Mouse (Mus musculus) bone marrow, adult 2 months (tissue): ENCODE data around the gene Prr29.

Experiments used
- CTCF ChIP-seq: fragments of 200-500 bp; IDR thresholded peaks from 2 replicates; pipeline ENCODE4 v1.5.1; 2011; ENCODE audit warnings: low read length, control low read depth; ENCODE audit not compliant: control insufficient read depth, insufficient read depth
- POLR2A ChIP-seq: fragments of 200-500 bp; IDR thresholded peaks from 2 replicates; pipeline ENCODE4 v1.6.1; 2011; ENCODE audit warnings: low read depth, mild to moderate bottlenecking, control low read depth, low read length, borderline replicate concordance; ENCODE audit not compliant: control insufficient read depth

- TF ChIP-seq CTCF: no peak
- no peak for TF ChIP-seq POLR2A
These were observed 54.2 kb downstream of the Prr29 start for GRCm38 (mm10) chr11:106419262-106420102.
